Mouse (Mus musculus): ENCODE measurements around the gene Gps2.

DNA sequence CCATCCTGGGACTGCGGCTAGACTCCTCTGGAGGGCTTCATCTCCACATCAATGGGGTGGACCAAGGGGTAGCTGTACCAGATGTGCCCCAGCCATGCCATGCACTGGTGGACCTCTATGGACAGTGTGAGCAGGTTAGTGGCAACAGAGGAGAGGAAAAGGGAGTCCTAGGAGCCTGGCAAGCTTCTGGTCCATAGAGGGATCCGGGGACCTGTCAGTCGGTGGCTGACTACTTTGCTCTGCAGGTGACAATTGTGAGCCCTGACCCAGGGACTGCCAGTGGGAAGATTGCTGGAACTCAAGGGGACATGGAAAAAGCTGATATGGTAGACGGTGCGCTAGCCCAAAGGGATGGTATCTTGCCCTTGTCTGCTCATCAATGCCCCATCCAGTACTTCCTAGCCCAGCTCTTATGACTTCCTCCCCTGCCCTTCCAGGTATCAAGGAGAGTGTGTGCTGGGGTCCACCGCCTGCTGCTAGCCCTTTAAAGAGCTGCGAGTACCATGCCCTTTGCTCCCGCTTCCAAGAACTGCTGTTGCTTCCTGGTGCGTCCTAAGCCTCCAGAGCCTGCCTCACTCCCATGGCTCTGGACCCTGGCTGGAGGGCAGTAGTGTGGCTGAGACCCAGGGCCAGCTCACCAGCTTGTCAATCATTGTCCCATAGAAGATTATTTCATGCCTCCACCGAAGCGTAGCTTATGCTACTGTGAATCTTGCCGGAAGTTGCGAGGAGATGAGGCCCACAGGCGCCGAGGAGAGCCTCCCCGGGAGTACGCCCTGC is 2.7 kb upstream of the Gps2 start:
- TF ChIP-seq CEBPB (IDR thresholded peaks at IDR 0.05; ENCODE audit: low read depth) (no peak), CTCF (IDR thresholded peaks at IDR 0.05; ENCODE audit: control insufficient read depth, insufficient read depth, insufficient read length) (no peak)
